Mouse (Mus musculus): ENCODE data around the gene Ssr4. TPM values are rescaled to one million over a fixed set of nuclear protein-coding genes. Genes with fewer than 3 reads are reported as not detected.

The Ssr4 gene
- polyA plus RNA-seq, 1 experiment from 2014 or later: 283 TPM

- H3K27ac ChIP-seq: no peak overlapping the region
- H3K9me3 ChIP-seq (replicated peaks; ENCODE audit: low read length): no peaks in the 10 kb centered on the region
- 96% methylated on average over 1 of the region's 1 CpGs for WGBS
- H3K27me3 ChIP-seq (ENCODE audit: insufficient read depth, low read length): no peaks in the 10 kb centered on the region
- no peaks in the 10 kb centered on the region for H3K36me3 ChIP-seq (ENCODE audit: insufficient read depth, low read length)
- H3K4me1 ChIP-seq (replicated peaks; ENCODE audit: insufficient read depth, low read length): no peaks in the 10 kb centered on the region
- no peak overlapping the region for H3K9ac ChIP-seq (ENCODE audit: low read depth, low read length)
- ATAC-seq (replicated peaks; ENCODE audit: low FRiP score, low read depth) (no peak), DNase-seq (ENCODE audit: low spot score) (no peak)
- no peak overlapping the region for H3K4me3 ChIP-seq (replicated peaks; ENCODE audit: low read depth, low read length)
- no peak for TF ChIP-seq CTCF (IDR thresholded peaks at IDR 0.05; ENCODE audit: low read depth)
- no peak overlapping the region for H3K4me2 ChIP-seq (ENCODE audit: low read length)
These were observed 48.9 kb downstream of the Ssr4 start for GRCm38 (mm10) chrX:73835731-73836130.

- WGBS: 71% methylated on average over 3 of the region's 3 CpGs
- no peak for DNase-seq (ENCODE audit: low spot score)
These were observed 49.9 kb downstream of the Ssr4 start for GRCm38 (mm10) chrX:73836691-73837090.

More at GRCm38 (mm10) chrX:73836691-73837090, 49.9 kb downstream of the Ssr4 start:
- Histone ChIP-seq H3K4me1 (replicated peaks; ENCODE audit: insufficient read depth, low read length) (no peaks in the 10 kb centered on the region), H3K27me3 (ENCODE audit: insufficient read depth, low read length) (no peaks in the 10 kb centered on the region), H3K36me3 (ENCODE audit: insufficient read depth, low read length) (no peaks in the 10 kb centered on the region), H3K4me2 (ENCODE audit: low read length) (no peak overlapping the region), H3K27ac (no peak overlapping the region), H3K9me3 (replicated peaks; ENCODE audit: low read length) (no peaks in the 10 kb centered on the region), H3K9ac (ENCODE audit: low read depth, low read length) (no peak overlapping the region), H3K4me3 (replicated peaks; ENCODE audit: low read depth, low read length) (no peak overlapping the region)
- ATAC-seq (replicated peaks; ENCODE audit: low FRiP score, low read depth): no peak
- no peak for TF ChIP-seq CTCF (IDR thresholded peaks at IDR 0.05; ENCODE audit: low read depth)

Other genes starting within 250 kb of the Ssr4 start
- gene Dusp9, start 147.6 kb upstream of the Ssr4 start, polyA plus RNA-seq (2015; fragmentation: Nextera tagmentation; extraction: Ambion mirVana): 23.5 and 25.0 TPM in 2 replicates
- 15.7 and 18.7 TPM in 2 replicates for gene Pnck, start 126.9 kb upstream of the Ssr4 start, polyA plus RNA-seq (2015; fragmentation: Nextera tagmentation; extraction: Ambion mirVana)
- 12.0 and 12.2 TPM in 2 replicates for gene Slc6a8, start 113.9 kb upstream of the Ssr4 start, polyA plus RNA-seq (2015; fragmentation: Nextera tagmentation; extraction: Ambion mirVana)
- 285 and 288 TPM in 2 replicates for gene Bcap31, start 70.9 kb upstream of the Ssr4 start, polyA plus RNA-seq (2015; fragmentation: Nextera tagmentation; extraction: Ambion mirVana)
- 12.3 and 14.1 TPM in 2 replicates for gene Abcd1, start 70.4 kb upstream of the Ssr4 start, polyA plus RNA-seq (2015; fragmentation: Nextera tagmentation; extraction: Ambion mirVana)
- gene Plxnb3, start 29.9 kb upstream of the Ssr4 start, polyA plus RNA-seq (2015; fragmentation: Nextera tagmentation; extraction: Ambion mirVana): 0.14 and 0.15 TPM in 2 replicates
- 2.4 TPM in 2 replicates for gene Srpk3, start 12.6 kb upstream of the Ssr4 start, polyA plus RNA-seq (2015; fragmentation: Nextera tagmentation; extraction: Ambion mirVana)
- 256 and 265 TPM in 2 replicates for gene Idh3g, start 131 bp upstream of the Ssr4 start, polyA plus RNA-seq (2015; fragmentation: Nextera tagmentation; extraction: Ambion mirVana)
- gene Pdzd4, start 37.9 kb downstream of the Ssr4 start, polyA plus RNA-seq (2015; fragmentation: Nextera tagmentation; extraction: Ambion mirVana): 0.37 and 0.48 TPM in 2 replicates
- 23.3 and 23.8 TPM in 2 replicates for gene Avpr2, start 105.1 kb downstream of the Ssr4 start, polyA plus RNA-seq (2015; fragmentation: Nextera tagmentation; extraction: Ambion mirVana)
- 6.6 and 7.2 TPM in 2 replicates for gene L1cam, start 109.1 kb downstream of the Ssr4 start, polyA plus RNA-seq (2015; fragmentation: Nextera tagmentation; extraction: Ambion mirVana)
- 2.8 and 3.1 TPM in 2 replicates for gene Arhgap4, start 134.8 kb downstream of the Ssr4 start, polyA plus RNA-seq (2015; fragmentation: Nextera tagmentation; extraction: Ambion mirVana)
- 119 TPM in 2 replicates for gene Naa10, start 134.9 kb downstream of the Ssr4 start, polyA plus RNA-seq (2015; fragmentation: Nextera tagmentation; extraction: Ambion mirVana)
- 83.0 and 85.6 TPM in 2 replicates for gene Renbp, start 143.8 kb downstream of the Ssr4 start, polyA plus RNA-seq (2015; fragmentation: Nextera tagmentation; extraction: Ambion mirVana)
- 32.1 and 36.1 TPM in 2 replicates for gene Hcfc1, start 179.3 kb downstream of the Ssr4 start, polyA plus RNA-seq (2015; fragmentation: Nextera tagmentation; extraction: Ambion mirVana)
- 46.4 and 49.2 TPM in 2 replicates for gene Irak1, start 236.9 kb downstream of the Ssr4 start, polyA plus RNA-seq (2015; fragmentation: Nextera tagmentation; extraction: Ambion mirVana)